Mouse (Mus musculus) cerebellum, postnatal 36 days (tissue): ENCODE data around the gene Matk.
A peak's percentile ranks its signal among the peaks of the same experiment; 100 is the strongest.

Experiments used
- DNase-seq, 2 experiments: peaks; one replicate each; pipeline ENCODE4 v3.0.0; 2021 to 2022; ENCODE audit warnings: mixed read lengths in 2 of 2

Gene Matk

GRCm38 (mm10) chr10:81304597-81305238, 52.0 kb downstream of the Matk start:
- DNase-seq = peak; percentile 72 to 75

GRCm38 (mm10) chr10:81305663-81306062, 52.9 kb downstream of the Matk start:
- DNase-seq = peak; percentile 58

GRCm38 (mm10) chr10:81306173-81306668, 53.5 kb downstream of the Matk start:
- DNase-seq = no peak

GRCm38 (mm10) chr10:81306837-81307682, 54.3 kb downstream of the Matk start:
- DNase-seq = no peak

GRCm38 (mm10) chr10:81309571-81309970, 56.8 kb downstream of the Matk start:
- no peak for DNase-seq
